Mouse (Mus musculus) megakaryocyte progenitor cell, adult 5-6 weeks (primary cell): ENCODE measurements around the gene Sec16a. TPM values are rescaled to one million over a fixed set of nuclear protein-coding genes. Genes with fewer than 3 reads are reported as not detected.
A peak's percentile ranks its signal among the peaks of the same experiment; 100 is the strongest.

ENCODE experiments used
- ATAC-seq: replicated peaks from 2 replicates; pipeline ENCODE4 v1.8.0; 2016; ENCODE audit warnings: mild to moderate bottlenecking, moderate TSS enrichment, inconsistent platforms; ENCODE audit not compliant: poor library complexity
- total RNA-seq, 2 experiments: library from RNA; stranded (forward) in 1 of 2; stranded (reverse) in 1 of 2; fragments of 157-497, 149-512 nt in 1 of 2; fragments of 200-1000 nt in 1 of 2; gene quantifications; 2 replicates each; pipeline versions ENCODE4 v1.2.3 to v1.2.4; 2015 to 2017

The Sec16a gene
- total RNA-seq, 2 experiments from 2014 or later: 23.9 to 48.3 TPM

GRCm38 (mm10) chr2:26474789-26475504, 29.9 kb upstream of the Sec16a start:
- peak; percentile 66 for ATAC-seq

- ATAC-seq: peak; percentile 62
Measured at GRCm38 (mm10) chr2:26472312-26473090, 27.5 kb upstream of the Sec16a start.

GRCm38 (mm10) chr2:26471652-26472285, 26.8 kb upstream of the Sec16a start:
- ATAC-seq: no peak

- no peak for ATAC-seq
Measured at GRCm38 (mm10) chr2:26470967-26471366, 26.0 kb upstream of the Sec16a start.

- no peak for ATAC-seq
Measured at GRCm38 (mm10) chr2:26468376-26468775, 23.4 kb upstream of the Sec16a start.

- ATAC-seq: no peak
Measured at GRCm38 (mm10) chr2:26463412-26463811, 18.4 kb upstream of the Sec16a start.

GRCm38 (mm10) chr2:26462980-26463379, 18.0 kb upstream of the Sec16a start:
- ATAC-seq: no peak

- no peak for ATAC-seq
Measured at GRCm38 (mm10) chr2:26461667-26462066, 16.7 kb upstream of the Sec16a start.

GRCm38 (mm10) chr2:26460837-26461236, 15.8 kb upstream of the Sec16a start:
- ATAC-seq: no peak

- no peak for ATAC-seq
Measured at GRCm38 (mm10) chr2:26460097-26460646, 15.2 kb upstream of the Sec16a start.

GRCm38 (mm10) chr2:26459478-26459877, 14.5 kb upstream of the Sec16a start:
- no peak for ATAC-seq

- ATAC-seq: no peak
Measured at GRCm38 (mm10) chr2:26458402-26459124, 13.5 kb upstream of the Sec16a start.

GRCm38 (mm10) chr2:26449121-26450060, 4.4 kb upstream of the Sec16a start:
- no peak for ATAC-seq

GRCm38 (mm10) chr2:26447451-26447850, 2.4 kb upstream of the Sec16a start:
- ATAC-seq: no peak

GRCm38 (mm10) chr2:26446671-26447070, 1.7 kb upstream of the Sec16a start:
- no peak for ATAC-seq

GRCm38 (mm10) chr2:26445666-26446445, 840 bp upstream of the Sec16a start:
- peak; percentile 72 for ATAC-seq

GRCm38 (mm10) chr2:26444368-26444767, 648 bp downstream of the Sec16a start:
- ATAC-seq: no peak

- no peak for ATAC-seq
Measured at GRCm38 (mm10) chr2:26443876-26444275, 1.1 kb downstream of the Sec16a start.

- no peak for ATAC-seq
Measured at GRCm38 (mm10) chr2:26442843-26443242, 2.2 kb downstream of the Sec16a start.
